Mouse (Mus musculus): ENCODE measurements around the gene Cbx5. TPM values are rescaled to one million over a fixed set of nuclear protein-coding genes. Genes with fewer than 3 reads are reported as not detected.

Gene Cbx5
- polyA plus RNA-seq (2015; fragmentation: Nextera tagmentation; extraction: Ambion mirVana): 23.0 and 26.8 TPM in 2 replicates

GRCm38 (mm10) chr15:103239685-103240159 lies at the start of gene Cbx5:
Gene Cbx5, minus strand, starts transcription at chr15:103239816.
- Histone ChIP-seq H3K9me3 (ENCODE audit: control insufficient read depth, low read length) (no peaks in the 10 kb centered on the region), H3K4me3 (ENCODE audit: low read depth, low read length) (peak within 1 kb of the TSS; percentile 71), H3K9ac (ENCODE audit: low read length) (peak within 1 kb of the TSS; percentile 76), H3K27ac (replicated peaks) (peak within 1 kb of the TSS; percentile 96), H3K27me3 (ENCODE audit: control insufficient read depth, insufficient read depth, low read length) (no peaks in the 10 kb centered on the region), H3K4me2 (replicated peaks; ENCODE audit: low read depth) (peak within 1 kb of the TSS; percentile 61), H3K36me3 (ENCODE audit: control insufficient read depth, insufficient read depth, low read length) (peaks cover 8% of the 10 kb centered on the region; the same call in 1 of the 2 replicates), H3K4me1 (replicated peaks; ENCODE audit: control insufficient read depth, insufficient read depth) (no peaks in the 10 kb centered on the region)
- ATAC-seq (ENCODE audit: low FRiP score, low TSS enrichment) (peak; percentile 93), DNase-seq (ENCODE audit: low spot score) (peak; percentile 98)
- WGBS: under 1% methylated on average over 39 of the region's 39 CpGs
- TF ChIP-seq CTCF (IDR thresholded peaks at IDR 0.05; ENCODE audit: low read depth) (peak; percentile 20; the same call in 1 of the 2 replicates), EP300 (optimal IDR thresholded peaks at IDR 0.05) (peak; percentile 57)

GRCm38 (mm10) chr15:103285778-103286417 lies 46.3 kb upstream of the Cbx5 start:
- H3K27me3 ChIP-seq (ENCODE audit: control insufficient read depth, insufficient read depth, low read length): no peaks in the 10 kb centered on the region
- no peaks in the 10 kb centered on the region for H3K9me3 ChIP-seq (ENCODE audit: control insufficient read depth, low read length)
- 33% methylated on average over 1 of the region's 1 CpGs for WGBS
- no peak overlapping the region for H3K9ac ChIP-seq (ENCODE audit: low read length)
- H3K27ac ChIP-seq (replicated peaks): peak overlapping the region; percentile 41; the same call in 1 of the 2 replicates
- TF ChIP-seq EP300 (optimal IDR thresholded peaks at IDR 0.05) (no peak), CTCF (IDR thresholded peaks at IDR 0.05; ENCODE audit: low read depth) (no peak)
- H3K36me3 ChIP-seq (ENCODE audit: control insufficient read depth, insufficient read depth, low read length): no peaks in the 10 kb centered on the region; the same call in 1 of the 2 replicates
- DNase-seq (ENCODE audit: low spot score) (peak; percentile 51), ATAC-seq (ENCODE audit: low FRiP score, low TSS enrichment) (no peak)
- no peak overlapping the region for H3K4me3 ChIP-seq (ENCODE audit: low read depth, low read length)
- H3K4me2 ChIP-seq (replicated peaks; ENCODE audit: low read depth): no peak overlapping the region
- H3K4me1 ChIP-seq (replicated peaks; ENCODE audit: control insufficient read depth, insufficient read depth): peaks cover 10% of the 10 kb centered on the region; the same call in 1 of the 2 replicates

- Histone ChIP-seq H3K9ac (ENCODE audit: low read length) (no peak overlapping the region), H3K36me3 (ENCODE audit: control insufficient read depth, insufficient read depth, low read length) (no peaks in the 10 kb centered on the region; the same call in 1 of the 2 replicates), H3K4me2 (replicated peaks; ENCODE audit: low read depth) (no peak overlapping the region), H3K9me3 (ENCODE audit: control insufficient read depth, low read length) (no peaks in the 10 kb centered on the region), H3K4me1 (replicated peaks; ENCODE audit: control insufficient read depth, insufficient read depth) (peaks cover 10% of the 10 kb centered on the region; the same call in 1 of the 2 replicates), H3K27me3 (ENCODE audit: control insufficient read depth, insufficient read depth, low read length) (no peaks in the 10 kb centered on the region), H3K4me3 (ENCODE audit: low read depth, low read length) (no peak overlapping the region), H3K27ac (replicated peaks) (no peak overlapping the region)
- no peak for DNase-seq (ENCODE audit: low spot score)
- no peak for ATAC-seq (ENCODE audit: low FRiP score, low TSS enrichment)
- WGBS: 36% methylated on average over 2 of the region's 2 CpGs
- peak; percentile 51 for TF ChIP-seq CTCF (IDR thresholded peaks at IDR 0.05; ENCODE audit: low read depth)
- no peak for TF ChIP-seq EP300 (optimal IDR thresholded peaks at IDR 0.05)
These were observed 45.0 kb upstream of the Cbx5 start for GRCm38 (mm10) chr15:103284647-103285046.

DNA sequence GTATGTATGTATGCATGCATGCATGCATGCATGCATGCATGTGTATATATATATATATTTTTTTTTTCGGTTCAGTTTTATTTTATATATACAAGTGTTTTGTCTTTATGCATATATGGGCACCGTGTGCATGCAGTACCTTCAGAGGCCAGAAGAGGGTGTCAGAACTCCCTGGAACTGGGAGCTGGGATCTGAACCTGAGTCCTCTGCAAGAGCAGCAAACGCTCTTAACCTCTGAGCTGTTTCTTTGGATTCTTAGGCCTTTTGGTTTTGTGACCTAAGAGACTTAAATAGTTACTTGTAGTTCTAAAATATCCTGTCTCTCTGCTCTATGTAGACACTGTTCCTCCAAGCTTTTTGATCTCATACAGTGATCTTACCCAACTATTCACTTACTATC lies 44.5 kb upstream of the Cbx5 start:
- TF ChIP-seq CTCF (IDR thresholded peaks at IDR 0.05; ENCODE audit: low read depth) (peak; percentile 72), EP300 (optimal IDR thresholded peaks at IDR 0.05) (no peak)
- no peak for ATAC-seq (ENCODE audit: low FRiP score, low TSS enrichment)
- Histone ChIP-seq H3K27ac (replicated peaks) (no peak overlapping the region), H3K36me3 (ENCODE audit: control insufficient read depth, insufficient read depth, low read length) (no peaks in the 10 kb centered on the region), H3K9me3 (ENCODE audit: control insufficient read depth, low read length) (no peaks in the 10 kb centered on the region), H3K4me3 (ENCODE audit: low read depth, low read length) (no peak overlapping the region), H3K9ac (ENCODE audit: low read length) (no peak overlapping the region), H3K27me3 (ENCODE audit: control insufficient read depth, insufficient read depth, low read length) (no peaks in the 10 kb centered on the region), H3K4me1 (replicated peaks; ENCODE audit: control insufficient read depth, insufficient read depth) (peaks cover 10% of the 10 kb centered on the region; the same call in 1 of the 2 replicates), H3K4me2 (replicated peaks; ENCODE audit: low read depth) (no peak overlapping the region)
- peak; percentile 61 for DNase-seq (ENCODE audit: low spot score)
- 69% methylated on average over 3 of the region's 3 CpGs for WGBS

DNA sequence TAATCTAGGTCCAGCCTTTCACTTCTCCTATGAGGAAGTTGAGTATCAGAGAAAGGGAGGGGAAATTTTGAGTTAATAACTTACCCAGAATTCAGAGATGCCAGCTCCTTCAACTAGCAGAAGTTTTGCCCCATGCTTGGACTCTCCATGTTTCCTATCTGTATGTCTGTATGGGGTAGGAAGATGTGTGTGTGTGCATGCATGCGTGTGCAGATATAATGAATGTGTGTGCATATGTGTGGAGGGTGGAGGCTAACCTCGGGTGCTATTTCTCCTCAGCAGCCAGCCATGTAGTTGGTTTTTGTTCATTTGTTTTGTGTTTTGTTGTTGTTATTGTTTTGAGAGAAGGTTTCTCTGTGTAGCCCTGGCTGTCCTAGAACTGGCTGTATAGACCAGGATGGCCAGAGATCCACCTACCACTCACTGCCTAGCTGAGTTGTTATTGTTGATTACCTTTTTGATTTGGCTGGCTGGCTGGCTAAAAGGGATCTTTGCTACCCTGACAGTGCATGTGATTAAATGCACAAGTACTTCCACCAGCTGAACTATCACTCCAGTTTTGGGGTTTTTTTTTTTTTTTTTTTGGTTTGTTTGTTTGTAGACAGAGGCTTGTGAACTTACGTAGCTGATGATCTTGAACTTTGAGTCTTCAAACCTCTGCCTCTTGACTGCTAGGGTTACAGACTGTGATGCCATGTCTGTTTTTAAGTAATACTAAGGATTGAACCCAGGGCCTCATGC lies 42.0 kb upstream of the Cbx5 start:
- Histone ChIP-seq H3K4me2 (replicated peaks; ENCODE audit: low read depth) (no peak overlapping the region), H3K36me3 (ENCODE audit: control insufficient read depth, insufficient read depth, low read length) (no peaks in the 10 kb centered on the region; the same call in 1 of the 2 replicates), H3K4me3 (ENCODE audit: low read depth, low read length) (no peak overlapping the region), H3K9ac (ENCODE audit: low read length) (no peak overlapping the region), H3K27me3 (ENCODE audit: control insufficient read depth, insufficient read depth, low read length) (no peaks in the 10 kb centered on the region), H3K4me1 (replicated peaks; ENCODE audit: control insufficient read depth, insufficient read depth) (peaks cover 10% of the 10 kb centered on the region; the same call in 1 of the 2 replicates), H3K27ac (replicated peaks) (no peak overlapping the region), H3K9me3 (ENCODE audit: control insufficient read depth, low read length) (no peaks in the 10 kb centered on the region)
- 90% methylated on average over 3 of the region's 3 CpGs for WGBS
- no peak for DNase-seq (ENCODE audit: low spot score)
- no peak for ATAC-seq (ENCODE audit: low FRiP score, low TSS enrichment)
- no peak for TF ChIP-seq EP300 (optimal IDR thresholded peaks at IDR 0.05)
- TF ChIP-seq CTCF (IDR thresholded peaks at IDR 0.05; ENCODE audit: low read depth): no peak

Measured in stomach, postnatal 0 days (tissue).